Comparison of ENCODE assay signal across 17 mouse cellular contexts in the genomic region with DNA sequence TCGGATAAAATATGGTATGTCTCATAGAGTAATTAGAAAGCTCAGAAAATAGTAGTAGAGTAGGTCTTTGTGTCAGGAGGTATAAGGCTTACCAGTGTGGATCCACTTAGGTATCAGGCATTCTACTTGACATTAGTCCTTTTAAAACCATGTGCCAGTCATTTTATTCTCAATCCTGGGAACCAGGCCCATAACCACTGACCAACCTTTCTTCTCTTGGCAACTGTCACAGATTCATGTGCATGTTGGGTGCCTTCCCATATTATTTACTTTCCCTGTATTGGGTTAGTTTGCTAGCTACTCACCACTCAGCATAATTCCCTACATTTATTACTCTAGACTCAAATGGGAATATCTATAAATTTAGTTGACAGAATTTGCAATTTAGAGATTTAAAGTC.
DNase-seq lines count a peak whose midpoint lies in the region; ATAC-seq lines count a peak whose summit lies in the region.
"Had no signal": no experiment of that assay in that cellular context is flagged by ENCODE, and none has a peak within 500 bp of the region (broad histone marks: within the 10 kb centered on the region; RNA-seq: fewer than 3 reads in every experiment).

No protein-coding gene starts in this region.

- no peak for ATAC-seq in activated CD4-positive, CD25-positive, alpha-beta regulatory T cell, adult 4 months
- ATAC-seq: forebrain, embryonic 15.5 days; hindbrain, embryonic 16.5 days; inflammation-experienced regulatory T-cells, adult 6 months; intestine, postnatal 0 days had no signal

- intact Hi-C loops in left cerebral cortex, postnatal 36 days (cut with DNase I): no loop called here

- peak; percentile 82 for DNase-seq in brain, adult 2 months (ENCODE audit: low read depth, low spot score)
- peak; percentile 57 for DNase-seq in cerebellum, adult 11-12 months
- DNase-seq in cerebellum, adult 9-11 months: peak; percentile 69
- peak; percentile 11 to 31 for DNase-seq in cerebellum, postnatal 36 days
- DNase-seq in left cerebral cortex, postnatal 36 days (ENCODE audit: low spot score in 2 of 2): no peak
- DNase-seq in adrenal gland, adult 2 months: no peak
- DNase-seq: adrenal gland, postnatal 25 days; gastrocnemius, postnatal 10 days; heart, adult 18-20 months; heart, postnatal 10 days; heart, postnatal 4 days; kidney, adult 8-10 months had no signal

Comparison
In these comparisons a context has a peak if more than half of its experiments do, and no peak if none do; other contexts are left out.
1. DNase-seq: peak in brain, adult 2 months (single experiment), cerebellum, adult 11-12 months (single experiment), cerebellum, adult 9-11 months (single experiment) and cerebellum, postnatal 36 days (2 of 2); none in left cerebral cortex, postnatal 36 days (0 of 2) and adrenal gland, adult 2 months (single experiment).